Mouse (Mus musculus): Measurements from ENCODE around the gene Gm45261. TPM values are rescaled to one million over a fixed set of nuclear protein-coding genes. Genes with fewer than 3 reads are reported as not detected.

Gm45261 gene
- total RNA-seq (2021) = not detected
- long read RNA-seq, experiment 1 = 0 reads
- long read RNA-seq, experiment 2 = 0 reads

- no peak for DNase-seq (ENCODE audit: low spot score in 2 of 2)
Measured at GRCm38 (mm10) chr1:80461348-80461747, at the start of gene Gm45261. Gm45261 (minus strand) TSS chr1:80461448.

GRCm38 (mm10) chr1:80504757-80505156, 43.5 kb upstream of the Gm45261 start:
- no peak for DNase-seq (ENCODE audit: low spot score in 2 of 2)

- no peak for DNase-seq (ENCODE audit: low spot score in 2 of 2)
Measured at GRCm38 (mm10) chr1:80504081-80504480, 42.8 kb upstream of the Gm45261 start.

GRCm38 (mm10) chr1:80502456-80503165, 41.4 kb upstream of the Gm45261 start:
- no peak for DNase-seq (ENCODE audit: low spot score in 2 of 2)

- DNase-seq (ENCODE audit: low spot score in 2 of 2) = no peak
Measured at GRCm38 (mm10) chr1:80499264-80499663, 38.0 kb upstream of the Gm45261 start.

- DNase-seq (ENCODE audit: low spot score in 2 of 2) = no peak
Measured at GRCm38 (mm10) chr1:80496360-80496759, 35.1 kb upstream of the Gm45261 start.

- DNase-seq (ENCODE audit: low spot score in 2 of 2) = no peak
Measured at GRCm38 (mm10) chr1:80483419-80483818, 22.2 kb upstream of the Gm45261 start.

- DNase-seq (ENCODE audit: low spot score in 2 of 2) = no peak
Measured at GRCm38 (mm10) chr1:80474942-80475341, 13.7 kb upstream of the Gm45261 start.

GRCm38 (mm10) chr1:80472395-80472794, 11.1 kb upstream of the Gm45261 start:
- no peak for DNase-seq (ENCODE audit: low spot score in 2 of 2)

GRCm38 (mm10) chr1:80459923-80460322, 1.3 kb downstream of the Gm45261 start:
- no peak for DNase-seq (ENCODE audit: low spot score in 2 of 2)

GRCm38 (mm10) chr1:80459477-80459876, 1.8 kb downstream of the Gm45261 start:
- DNase-seq (ENCODE audit: low spot score in 2 of 2) = no peak

GRCm38 (mm10) chr1:80453971-80454370, 7.3 kb downstream of the Gm45261 start:
- DNase-seq (ENCODE audit: low spot score in 2 of 2) = no peak

GRCm38 (mm10) chr1:80451914-80452549, 9.2 kb downstream of the Gm45261 start:
- DNase-seq (ENCODE audit: low spot score in 2 of 2) = no peak

GRCm38 (mm10) chr1:80447554-80447953, 13.7 kb downstream of the Gm45261 start:
- no peak for DNase-seq (ENCODE audit: low spot score in 2 of 2)

GRCm38 (mm10) chr1:80440911-80441310, 20.3 kb downstream of the Gm45261 start:
- no peak for DNase-seq (ENCODE audit: low spot score in 2 of 2)

- DNase-seq (ENCODE audit: low spot score in 2 of 2) = no peak
Measured at GRCm38 (mm10) chr1:80438506-80438905, 22.7 kb downstream of the Gm45261 start.

- no peak for DNase-seq (ENCODE audit: low spot score in 2 of 2)
Measured at GRCm38 (mm10) chr1:80427946-80428345, 33.3 kb downstream of the Gm45261 start.

GRCm38 (mm10) chr1:80427425-80427824, 33.8 kb downstream of the Gm45261 start:
- DNase-seq (ENCODE audit: low spot score in 2 of 2) = no peak

GRCm38 (mm10) chr1:80424666-80425065, 36.6 kb downstream of the Gm45261 start:
- DNase-seq (ENCODE audit: low spot score in 2 of 2) = no peak

GRCm38 (mm10) chr1:80418321-80419045, 42.8 kb downstream of the Gm45261 start:
- DNase-seq (ENCODE audit: low spot score in 2 of 2) = no peak

GRCm38 (mm10) chr1:80416329-80416728, 44.9 kb downstream of the Gm45261 start:
- no peak for DNase-seq (ENCODE audit: low spot score in 2 of 2)

- DNase-seq (ENCODE audit: low spot score in 2 of 2) = no peak
Measured at GRCm38 (mm10) chr1:80412521-80412920, 48.7 kb downstream of the Gm45261 start.

All from adrenal gland, postnatal 4 days (tissue).